Mouse (Mus musculus): ENCODE measurements around the gene Inf2.

The Inf2 gene

DNA sequence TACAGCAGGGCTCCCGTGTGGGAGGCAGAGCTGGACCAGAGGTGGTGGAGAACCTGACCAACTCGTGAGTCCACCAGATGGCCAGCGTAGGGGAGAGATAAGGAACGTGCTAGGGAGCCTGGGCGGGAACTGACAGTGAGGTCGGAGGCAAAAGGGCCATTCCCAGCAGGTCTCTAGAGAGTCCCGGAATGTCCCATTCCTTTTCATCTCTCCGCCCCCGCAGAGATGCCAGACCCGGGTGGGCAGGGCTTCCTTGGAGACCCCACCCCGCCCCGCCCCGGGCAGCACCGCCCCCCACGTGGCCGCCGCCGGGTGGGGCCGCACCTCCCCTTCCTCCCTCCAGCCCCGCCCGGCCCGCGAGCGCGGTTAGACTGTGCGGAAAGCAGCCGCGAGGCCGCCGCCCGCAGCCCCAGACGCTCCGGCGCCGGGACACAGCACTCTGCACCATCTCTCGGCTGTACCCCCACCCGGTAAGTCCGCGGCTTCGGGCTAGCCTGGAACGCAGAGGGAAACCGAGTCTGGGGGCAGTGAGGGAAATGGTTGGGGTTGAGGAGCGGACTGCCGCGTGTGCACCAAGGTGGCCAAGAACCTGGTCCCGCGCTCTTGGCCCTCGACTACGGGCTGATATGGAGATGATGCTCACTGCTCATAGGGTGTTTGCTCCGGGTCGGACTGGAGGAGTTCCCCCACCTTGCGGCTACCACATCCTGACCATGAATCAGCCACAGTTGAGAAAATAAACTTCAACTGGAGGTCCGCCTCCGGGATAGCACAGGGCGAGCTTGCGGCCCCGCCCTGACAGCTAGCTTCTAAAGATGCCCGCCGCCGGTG is at the start of gene Inf2:
Gene Inf2 (plus strand): TSS at position 359 of the 831 bp plus-strand sequence.
- peak; percentile 75 for DNase-seq

DNA sequence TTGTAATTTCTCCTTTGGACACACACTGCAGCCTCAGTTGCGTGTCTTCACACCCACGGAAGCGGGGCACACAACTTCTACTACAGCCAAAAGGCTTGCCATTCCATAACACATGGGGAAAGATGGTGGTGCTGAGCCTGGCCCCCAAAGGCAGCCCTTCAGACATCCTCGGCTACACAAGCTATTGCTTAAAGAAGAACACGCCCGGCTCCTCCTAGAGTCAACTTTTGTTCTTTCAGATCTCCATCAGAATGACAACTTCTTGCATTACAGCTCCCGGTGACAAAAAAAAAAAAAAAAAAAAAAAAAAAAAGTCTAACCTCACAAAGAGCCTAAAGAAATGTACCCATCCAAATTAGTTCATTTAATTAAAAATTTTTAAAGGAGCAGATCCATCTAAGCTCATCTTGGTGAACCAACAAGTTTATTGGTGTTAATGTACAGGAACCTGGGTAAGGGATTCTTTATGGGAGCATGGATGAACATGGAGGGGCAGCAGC is 49.1 kb upstream of the Inf2 start:
- no peak for DNase-seq

DNA sequence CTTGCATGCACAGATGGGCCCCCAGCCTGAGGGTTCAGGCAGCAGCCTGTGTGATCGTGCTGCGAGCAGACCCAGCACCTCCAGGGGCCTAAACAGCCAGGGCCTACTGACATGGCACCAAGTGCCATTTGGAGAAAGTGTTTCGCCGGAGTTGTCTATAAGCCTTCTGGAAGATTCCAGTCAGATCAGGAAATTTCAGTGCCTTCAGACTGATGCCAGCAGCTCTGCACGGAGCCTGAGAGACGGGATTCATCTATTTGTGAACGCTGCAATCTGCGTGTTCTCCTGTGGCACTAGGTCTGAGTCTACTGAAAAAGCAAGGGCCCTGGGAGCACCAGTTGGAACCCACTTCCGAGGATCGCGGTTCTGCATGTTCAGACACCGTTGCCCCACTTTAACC is 48.3 kb upstream of the Inf2 start:
- no peak for DNase-seq

DNA sequence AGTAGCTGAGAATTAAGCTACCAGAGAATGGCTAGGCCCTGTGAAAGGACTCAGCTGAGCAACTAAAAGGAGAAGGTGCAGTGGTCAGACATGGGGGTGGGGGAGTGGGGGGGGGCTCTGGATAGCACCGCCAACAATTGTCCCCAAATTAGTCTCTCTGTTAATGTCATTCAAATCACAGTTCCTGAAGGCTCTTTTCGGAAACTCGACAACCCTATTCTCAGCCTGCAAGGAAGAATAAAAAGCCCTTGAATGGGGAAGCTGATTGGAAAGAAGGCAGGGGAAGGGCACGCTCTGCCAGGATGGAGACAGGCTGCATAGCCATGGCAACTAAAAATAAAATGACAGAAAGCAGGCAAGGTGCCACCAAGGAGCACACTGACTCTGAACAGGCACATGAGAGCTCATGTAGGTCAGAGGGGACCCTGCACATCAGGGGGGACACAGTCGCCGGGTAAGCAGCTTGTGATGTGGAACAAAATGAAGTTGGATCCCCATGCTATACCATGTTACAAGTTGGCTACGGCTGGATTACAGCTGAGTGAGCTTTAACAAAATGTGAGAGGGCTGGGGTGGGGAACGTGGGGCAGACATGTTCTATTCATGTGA is 47.0 kb upstream of the Inf2 start:
- DNase-seq, result no peak

- peak; percentile 60 for DNase-seq
Measured at GRCm38 (mm10) chr12:112542257-112542919, 46.2 kb upstream of the Inf2 start.

DNA sequence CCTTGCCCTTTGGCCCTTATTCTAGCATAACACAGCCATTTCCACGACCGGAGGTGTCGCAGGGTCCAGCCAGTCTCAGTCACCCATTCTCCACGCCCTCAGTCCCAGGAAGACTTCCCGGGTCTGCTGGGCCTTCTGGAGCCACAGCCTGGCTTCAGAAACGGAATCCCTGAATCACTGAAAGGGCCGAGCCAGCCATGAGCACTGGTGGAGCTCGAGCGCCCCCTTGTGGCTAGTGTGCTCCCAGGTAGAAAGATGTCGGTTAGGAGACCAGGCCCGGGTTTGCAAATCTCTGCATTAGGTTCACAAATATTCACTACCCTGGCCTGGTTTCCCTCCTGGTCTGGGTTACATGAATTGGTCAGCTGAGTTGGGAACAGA is 45.7 kb upstream of the Inf2 start:
- peak; percentile 90 for DNase-seq

- no peak for DNase-seq
Measured at GRCm38 (mm10) chr12:112543941-112544340, 44.6 kb upstream of the Inf2 start.

- no peak for DNase-seq
Measured at GRCm38 (mm10) chr12:112544946-112545701, 43.5 kb upstream of the Inf2 start.

DNA sequence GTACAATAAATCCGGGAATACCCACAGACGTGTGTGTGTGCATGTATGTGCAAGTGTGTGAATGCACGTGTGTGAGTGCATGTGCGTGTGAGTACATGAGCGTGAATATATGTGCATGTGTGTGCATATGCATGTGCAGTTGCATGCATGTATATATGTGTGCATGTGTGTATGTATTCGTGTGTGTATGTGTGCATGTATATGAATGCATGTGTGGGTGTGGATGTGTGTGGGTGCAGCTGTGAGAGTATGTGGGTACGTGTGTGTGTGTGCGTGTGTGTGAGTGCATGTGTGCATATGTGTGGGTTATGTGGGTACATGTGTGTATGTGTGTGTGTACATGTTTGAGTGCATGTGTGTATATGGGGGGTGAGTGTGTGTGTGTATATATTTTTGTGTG is 42.5 kb upstream of the Inf2 start:
- DNase-seq, result no peak

DNA sequence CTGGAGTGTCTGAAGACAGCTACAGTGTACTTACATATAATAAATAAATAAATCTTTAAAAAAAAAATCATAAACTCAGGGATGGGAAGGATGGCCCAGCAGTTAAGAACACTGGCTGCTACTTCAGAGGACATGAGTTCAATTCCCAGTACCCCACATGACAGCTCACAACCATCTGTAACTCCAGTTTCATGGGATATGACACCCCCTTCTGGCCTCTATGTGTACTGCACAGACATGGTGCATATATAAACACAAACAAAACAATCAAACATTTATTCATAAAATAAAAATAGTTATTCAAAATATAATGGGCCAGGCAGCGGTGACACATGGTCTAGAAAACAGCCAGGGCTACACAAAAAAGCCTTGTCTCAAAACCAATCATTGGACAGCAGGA is 39.3 kb upstream of the Inf2 start:
- DNase-seq, result no peak

- DNase-seq, result peak; percentile 90
Measured at GRCm38 (mm10) chr12:112551861-112552375, 36.7 kb upstream of the Inf2 start.

GRCm38 (mm10) chr12:112552520-112552919 is 36.1 kb upstream of the Inf2 start:
- no peak for DNase-seq

- peak; percentile 59 for DNase-seq
Measured at GRCm38 (mm10) chr12:112554900-112555299, 33.7 kb upstream of the Inf2 start.

- DNase-seq, result no peak
Measured at GRCm38 (mm10) chr12:112556531-112557060, 32.0 kb upstream of the Inf2 start.

DNA sequence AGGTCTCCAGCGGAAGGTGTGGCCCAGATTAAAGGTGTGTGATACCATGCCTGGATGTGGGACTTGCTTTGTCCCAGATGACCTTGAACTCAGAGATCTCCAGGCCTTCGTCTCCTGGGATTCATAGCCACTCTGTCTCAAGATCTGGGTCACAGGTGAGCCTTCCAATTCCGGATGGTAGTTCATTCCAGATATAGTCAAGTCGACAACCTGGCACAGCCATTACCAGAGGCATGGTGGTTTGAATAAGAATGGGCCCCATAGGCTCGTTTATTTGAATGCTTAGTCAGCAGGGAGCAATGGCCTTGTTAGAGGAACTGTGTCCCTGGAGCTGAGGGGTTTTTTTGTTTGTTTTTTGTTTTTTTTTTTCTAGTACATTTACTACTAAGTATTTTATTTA is 31.4 kb upstream of the Inf2 start:
- DNase-seq, result no peak

- peak; percentile 34 for DNase-seq
Measured at GRCm38 (mm10) chr12:112559231-112559630, 29.4 kb upstream of the Inf2 start.

GRCm38 (mm10) chr12:112559671-112560070 is 28.9 kb upstream of the Inf2 start:
- peak; percentile 41 for DNase-seq

GRCm38 (mm10) chr12:112560176-112560797 is 28.3 kb upstream of the Inf2 start:
- DNase-seq, result peak; percentile 27

DNA sequence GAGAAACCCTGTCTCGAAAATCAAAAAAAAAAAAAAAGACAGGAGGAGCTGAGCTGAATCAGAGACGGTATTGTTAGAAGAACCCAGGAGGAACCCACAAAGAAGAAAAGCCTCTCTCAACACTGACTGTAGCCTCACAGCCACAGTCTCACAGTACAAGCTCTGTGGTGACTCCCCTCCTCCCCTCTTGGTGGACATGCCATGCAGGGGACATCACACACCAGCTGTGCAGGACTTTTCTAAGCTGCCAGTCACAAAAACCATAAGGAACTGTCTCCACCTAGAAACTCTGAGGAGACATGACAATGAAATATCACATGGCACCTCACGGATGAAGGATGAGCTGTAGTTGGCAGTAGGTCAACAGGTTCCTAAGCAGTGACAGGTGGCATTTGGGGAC is 27.4 kb upstream of the Inf2 start:
- no peak for DNase-seq

GRCm38 (mm10) chr12:112562462-112562861 is 26.1 kb upstream of the Inf2 start:
- DNase-seq, result no peak

DNA sequence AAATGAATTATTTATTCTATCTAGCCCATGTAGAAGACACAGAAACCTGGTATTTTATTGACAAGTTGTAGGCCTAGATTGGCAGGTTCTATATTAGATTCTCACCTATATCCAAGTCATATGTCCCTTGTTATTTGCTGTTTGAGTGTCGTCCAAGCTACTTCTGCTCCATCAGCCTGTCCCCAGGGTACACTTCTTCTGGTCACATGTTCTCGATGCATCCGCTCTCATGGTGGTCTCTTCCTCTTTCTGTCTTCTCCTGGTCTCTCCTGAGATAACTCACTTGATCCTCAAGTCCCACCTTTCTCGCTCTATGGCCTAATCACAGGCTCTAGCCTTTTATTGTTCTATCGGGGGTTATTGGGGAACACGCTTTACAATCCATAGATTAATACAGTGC is 25.6 kb upstream of the Inf2 start:
- no peak for DNase-seq

GRCm38 (mm10) chr12:112570160-112570559 is 18.4 kb upstream of the Inf2 start:
- DNase-seq, result no peak

All from kidney, adult 9 months (tissue).